Mouse (Mus musculus): ENCODE measurements around the gene Dcdc2a.

Gene Dcdc2a

DNA sequence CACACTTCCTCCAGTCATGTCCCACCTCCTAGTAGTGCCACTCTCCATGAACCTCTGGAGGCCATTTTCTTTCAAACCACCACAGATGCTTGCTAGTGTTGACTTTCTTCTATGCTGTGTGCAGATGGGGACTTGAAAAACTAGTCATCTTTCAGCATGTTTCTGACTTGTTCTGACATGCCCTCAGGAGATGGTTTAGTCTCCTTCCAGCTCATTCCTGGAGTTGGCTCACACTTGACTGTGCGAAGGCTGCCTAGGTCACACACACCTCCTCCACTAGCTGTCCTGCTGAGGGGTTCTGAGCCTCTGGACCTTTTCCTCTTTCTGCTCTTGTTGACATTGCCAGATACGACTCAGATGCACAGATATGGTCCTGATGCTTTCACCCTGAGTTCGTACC lies 106.8 kb downstream of the Dcdc2a start:
- no peak for DNase-seq (ENCODE audit: inconsistent age in 2 of 2, low spot score in 1 of 2)

DNA sequence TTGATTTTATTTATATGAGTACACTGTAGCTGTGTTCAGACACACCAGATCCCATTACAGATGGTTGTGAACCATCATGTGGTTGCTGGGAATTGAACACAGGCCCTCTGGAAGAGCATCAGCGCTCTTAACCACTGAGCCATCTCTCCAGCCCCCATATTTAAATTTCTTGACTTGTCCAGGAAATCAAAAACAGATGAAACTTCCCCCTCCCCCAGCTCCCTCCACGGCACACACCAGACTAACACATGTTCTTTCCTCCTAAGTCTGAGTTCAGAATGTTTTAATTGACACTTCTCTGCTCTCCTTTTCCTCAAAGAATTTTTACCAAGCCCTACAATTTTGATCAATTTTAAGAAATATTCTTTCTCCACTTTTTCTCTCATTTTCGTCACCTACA lies 113.1 kb downstream of the Dcdc2a start:
- DNase-seq (ENCODE audit: inconsistent age in 2 of 2, low spot score in 1 of 2): no peak

DNA sequence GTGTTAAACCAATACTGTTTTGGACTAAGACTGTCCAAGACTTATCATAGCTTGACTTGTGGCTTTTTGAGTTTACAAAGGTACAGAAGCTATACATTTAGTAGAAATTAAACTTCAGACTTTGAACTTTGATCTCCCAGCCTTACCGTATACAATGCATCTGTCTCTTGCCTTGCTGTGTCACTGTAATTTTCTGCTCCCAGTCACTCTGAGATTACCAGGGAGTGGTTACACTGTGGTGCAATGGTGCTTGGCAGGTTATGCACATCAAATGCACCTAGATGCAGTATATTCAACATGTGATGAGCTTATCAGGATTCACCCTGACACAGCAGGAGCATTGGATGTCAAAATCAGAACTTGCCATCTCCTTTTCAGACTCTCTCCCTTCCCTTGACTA lies 122.0 kb downstream of the Dcdc2a start:
- DNase-seq (ENCODE audit: inconsistent age in 2 of 2, low spot score in 1 of 2): no peak

DNA sequence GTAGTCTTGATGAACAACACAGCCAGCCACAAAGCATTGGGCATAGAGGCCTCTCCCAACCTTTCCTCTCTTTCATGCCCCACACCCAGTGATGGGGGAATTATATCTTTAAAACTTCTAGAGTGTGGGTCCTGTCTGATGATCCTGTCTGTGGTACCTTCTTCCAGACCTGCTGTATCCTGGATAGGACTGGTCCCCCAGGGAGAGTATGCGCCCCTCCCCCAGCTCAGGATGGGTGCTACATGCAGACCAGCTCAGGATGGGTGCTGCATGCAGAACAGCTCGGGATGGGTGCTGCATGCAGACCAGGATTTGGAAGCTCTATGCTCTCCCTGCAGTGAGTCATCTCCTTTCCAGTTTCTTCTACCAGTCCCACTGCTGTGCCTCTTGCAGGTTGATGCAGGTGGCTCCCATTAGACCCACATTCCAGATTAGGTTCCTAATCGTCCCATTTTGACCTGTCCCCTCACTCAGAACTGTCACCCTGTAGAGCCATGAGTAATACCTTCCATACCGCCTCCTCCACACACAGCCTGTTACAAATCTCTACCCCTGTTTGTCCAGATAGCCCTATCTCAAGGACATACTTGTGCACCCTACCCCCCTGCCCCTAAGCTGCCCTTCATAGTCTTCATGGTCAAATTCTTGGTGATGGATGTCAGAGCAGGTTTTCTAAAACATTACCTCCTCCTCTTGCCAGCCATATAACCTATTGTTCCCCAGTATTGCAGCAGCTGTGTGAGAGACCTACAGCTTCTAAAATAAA lies 122.6 kb downstream of the Dcdc2a start:
- no peak for DNase-seq (ENCODE audit: inconsistent age in 2 of 2, low spot score in 1 of 2)

DNA sequence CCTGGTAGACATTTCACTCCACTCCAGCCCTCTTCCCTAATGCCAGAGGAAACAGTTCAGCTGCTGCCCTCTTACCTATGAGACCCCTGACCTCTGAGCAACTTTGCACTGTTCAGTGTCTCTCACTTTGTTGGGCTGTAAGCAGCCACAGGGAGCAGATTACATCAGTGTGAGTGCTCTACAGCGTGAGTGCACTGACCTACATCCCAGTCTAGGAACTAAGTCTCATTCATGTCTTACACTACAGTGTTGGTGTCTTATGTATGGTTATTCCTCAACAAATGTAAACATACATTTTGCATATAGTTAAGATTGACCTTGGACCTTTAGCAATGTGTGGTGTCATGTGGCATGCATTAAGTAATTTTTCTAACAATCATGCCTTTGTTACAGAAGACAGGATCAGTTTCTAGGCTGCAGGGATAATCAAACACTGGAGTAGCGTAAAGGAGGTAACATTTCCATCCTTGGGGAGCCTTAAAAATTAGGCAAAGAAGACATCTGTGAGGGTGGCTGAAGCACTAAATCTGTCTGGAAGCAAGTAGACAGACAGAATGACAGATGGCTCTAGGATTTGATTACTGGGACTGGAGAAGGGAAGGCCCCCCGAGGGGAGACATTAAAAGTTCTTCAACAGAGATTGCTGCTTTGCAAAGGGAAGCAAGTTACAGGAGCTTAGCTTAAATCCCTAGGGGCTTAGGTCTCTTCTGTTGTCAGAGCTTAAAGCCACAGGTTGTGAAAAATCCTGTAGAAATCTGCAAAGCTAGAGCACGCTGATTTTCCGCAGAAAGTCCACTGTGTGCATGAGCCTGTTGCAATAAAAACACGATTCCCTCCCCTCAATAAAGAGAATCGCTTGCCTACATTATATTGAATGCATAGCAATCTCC lies 130.9 kb downstream of the Dcdc2a start:
- DNase-seq (ENCODE audit: inconsistent age in 2 of 2, low spot score in 1 of 2): no peak

DNA sequence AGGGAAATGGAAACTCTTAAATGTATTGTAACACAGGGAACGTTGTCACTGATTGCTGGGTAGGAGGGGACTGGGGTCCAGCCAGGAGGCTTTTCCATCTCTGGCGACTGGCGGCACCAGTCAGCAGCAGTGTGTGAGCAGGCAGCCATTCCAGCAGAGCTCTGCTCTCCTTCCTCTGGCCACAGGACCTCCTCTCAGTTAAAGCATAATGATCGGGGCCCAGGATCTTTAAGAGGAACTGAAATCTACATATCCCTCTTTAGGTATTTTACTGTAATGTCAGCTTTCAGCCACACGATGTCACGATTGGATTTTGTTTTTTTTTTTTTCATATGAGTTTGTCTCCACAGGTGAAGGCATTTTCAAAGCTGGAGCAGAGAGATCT lies 131.5 kb downstream of the Dcdc2a start:
- peak in 1 of 2 experiments; percentile 24 for DNase-seq (ENCODE audit: inconsistent age in 2 of 2, low spot score in 1 of 2)

DNA sequence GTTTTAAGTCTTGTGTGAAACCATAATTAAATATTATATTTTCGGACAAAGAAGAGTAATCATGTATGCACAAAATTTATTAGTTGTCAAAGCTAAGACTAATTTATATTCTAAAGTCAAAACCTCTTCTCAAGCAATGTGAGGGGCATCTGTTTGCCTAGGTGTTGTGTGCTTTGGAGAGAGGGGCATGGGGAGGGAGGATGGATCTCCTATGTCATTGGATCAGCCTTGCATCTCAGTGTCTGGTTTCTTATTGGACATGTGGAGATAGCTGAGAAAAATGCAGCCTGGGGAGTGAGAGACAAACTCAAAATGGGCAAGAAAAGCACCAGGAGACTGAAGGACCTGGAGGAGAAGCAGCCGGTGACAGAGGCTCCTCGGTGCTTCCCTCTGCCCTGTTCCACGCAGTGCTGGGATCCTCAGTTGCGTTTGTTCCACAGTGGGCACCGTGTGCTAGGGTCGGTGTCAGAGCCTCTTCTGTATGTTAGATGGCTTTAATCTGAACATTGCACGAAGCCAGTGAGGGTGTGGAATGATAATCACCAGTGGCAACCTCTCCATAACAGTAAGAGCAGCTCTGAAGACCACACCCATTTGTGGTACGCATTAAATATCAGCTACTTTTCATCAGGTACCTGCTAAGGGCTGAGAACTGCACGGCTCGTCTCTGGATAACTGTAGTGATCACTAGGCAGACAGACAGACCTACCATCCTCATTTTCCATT lies 133.8 kb downstream of the Dcdc2a start:
- DNase-seq (ENCODE audit: inconsistent age in 2 of 2, low spot score in 1 of 2): no peak

DNA sequence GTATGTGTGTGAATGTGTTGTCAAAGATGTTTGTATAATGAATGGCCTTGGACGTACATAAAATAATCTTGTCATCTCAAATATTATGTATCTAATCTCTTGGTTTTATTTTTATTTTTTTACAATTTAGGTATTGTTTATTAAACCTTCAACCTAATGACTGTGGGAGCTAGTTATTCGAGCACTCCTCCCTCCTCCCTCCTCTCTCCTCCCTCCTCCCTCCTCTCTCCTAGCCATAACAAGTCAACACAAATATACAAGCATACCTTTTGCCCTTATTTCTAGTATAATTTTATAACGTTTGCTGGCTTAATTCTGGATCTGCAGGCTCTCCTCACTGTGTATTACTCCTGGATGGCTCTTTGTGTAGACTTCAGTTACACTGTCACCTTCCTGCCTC lies 134.4 kb downstream of the Dcdc2a start:
- DNase-seq (ENCODE audit: inconsistent age in 2 of 2, low spot score in 1 of 2): no peak

DNA sequence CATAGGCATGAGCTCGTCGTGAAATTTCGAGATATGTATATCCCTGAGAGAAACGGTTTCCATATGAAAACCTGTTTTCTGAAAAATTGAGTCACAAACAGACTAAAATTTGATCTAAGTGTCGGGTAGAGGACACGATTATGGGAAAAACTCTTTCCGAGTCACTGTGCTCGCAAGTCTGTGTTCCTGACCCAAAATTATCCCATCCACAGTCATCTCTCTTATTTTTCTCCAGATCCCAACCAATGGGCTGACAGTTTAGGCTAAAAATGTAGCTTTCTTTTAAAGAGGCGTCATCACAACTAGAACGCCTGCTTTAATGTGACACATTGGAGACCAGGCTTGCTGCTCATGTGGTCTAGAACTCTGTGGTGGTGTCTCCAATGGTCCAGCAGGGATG lies 139.9 kb downstream of the Dcdc2a start:
- no peak for DNase-seq (ENCODE audit: inconsistent age in 2 of 2, low spot score in 1 of 2)

DNA sequence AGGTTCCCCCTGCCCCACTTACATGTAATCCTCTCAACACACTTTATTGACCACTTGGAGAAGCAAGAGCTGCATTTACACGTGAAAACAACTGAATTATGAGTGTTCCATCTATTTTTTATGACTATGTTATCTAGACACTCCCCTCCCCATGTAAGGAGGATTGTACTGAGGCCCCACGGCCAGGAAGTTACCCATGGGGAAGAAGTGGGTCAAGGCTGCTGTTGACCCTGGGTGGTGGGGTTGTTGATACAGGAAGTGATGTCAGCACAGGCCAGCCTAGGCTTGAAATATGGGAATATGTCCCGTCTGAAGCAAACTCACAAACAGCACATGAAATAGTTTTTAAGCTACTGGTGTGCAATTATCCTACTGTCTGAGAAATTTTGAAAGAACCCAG lies 144.1 kb downstream of the Dcdc2a start:
- DNase-seq (ENCODE audit: inconsistent age in 2 of 2, low spot score in 1 of 2): no peak

DNA sequence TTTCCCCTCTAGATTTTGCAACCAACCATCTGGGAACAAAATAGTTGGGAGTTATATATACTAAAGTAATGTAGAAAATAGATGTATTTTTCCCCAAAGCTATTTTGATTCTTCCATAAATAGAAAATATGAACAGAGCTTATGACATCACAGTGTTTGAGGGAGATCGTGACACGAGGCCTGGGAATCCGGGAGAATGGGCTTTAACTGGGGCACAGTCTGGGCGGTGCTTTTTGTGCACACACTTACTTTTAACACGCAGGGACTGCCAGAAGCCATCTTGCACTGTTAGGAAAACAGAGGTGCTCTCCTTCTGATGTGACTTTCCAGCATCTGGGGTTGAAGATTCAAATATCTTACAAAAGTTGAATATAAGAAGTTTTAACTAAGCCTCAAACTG lies 151.1 kb downstream of the Dcdc2a start:
- no peak for DNase-seq (ENCODE audit: inconsistent age in 2 of 2, low spot score in 1 of 2)

DNA sequence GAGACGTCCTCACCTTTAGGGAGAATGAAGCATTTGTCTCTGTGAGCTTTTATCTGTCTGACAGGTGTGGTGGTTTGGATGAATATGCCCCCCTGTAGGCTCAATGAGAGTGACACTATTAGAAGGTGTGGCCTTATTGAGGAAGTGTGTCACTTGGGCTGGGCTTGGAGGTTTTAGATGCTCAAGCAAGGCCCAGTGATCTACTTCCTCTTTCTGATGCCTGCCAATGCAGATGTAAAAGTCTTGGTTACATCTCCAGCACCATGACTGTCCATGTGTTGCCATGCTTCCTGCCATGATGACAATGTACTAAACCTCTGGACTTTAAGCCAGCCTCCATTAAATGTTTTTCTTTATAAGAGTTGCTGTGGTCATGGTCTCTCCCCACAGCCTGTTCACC lies 162.6 kb downstream of the Dcdc2a start:
- no peak for DNase-seq (ENCODE audit: inconsistent age in 2 of 2, low spot score in 1 of 2)

DNA sequence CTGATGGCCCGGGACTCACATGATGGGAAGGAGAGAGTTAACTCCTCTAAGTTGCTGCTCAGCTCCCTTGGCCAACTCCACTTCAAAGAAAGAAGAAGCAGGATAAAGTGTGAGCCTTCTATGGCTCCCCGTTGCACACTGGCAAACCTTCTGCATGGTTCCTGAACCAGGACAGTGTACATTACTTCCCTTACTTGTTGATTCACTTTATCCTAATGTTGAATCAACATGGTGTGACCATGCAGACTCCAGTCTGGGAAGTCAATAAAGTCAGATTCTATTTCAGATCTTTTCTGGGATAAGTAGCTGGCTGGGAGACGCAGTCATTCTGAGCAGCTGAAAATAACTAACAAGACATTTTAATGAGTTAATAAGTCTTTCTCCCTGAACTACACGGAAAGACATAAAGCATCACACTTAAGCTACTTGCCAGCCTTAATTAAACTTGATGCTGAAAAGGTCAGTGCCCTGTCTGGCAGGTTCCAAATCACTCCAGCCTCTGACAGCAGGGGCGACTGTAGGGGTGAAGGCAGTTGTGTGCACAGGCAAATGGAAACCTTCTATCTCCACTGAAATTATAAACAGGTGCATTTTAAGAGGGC lies 164.5 kb downstream of the Dcdc2a start:
- DNase-seq (ENCODE audit: inconsistent age in 2 of 2, low spot score in 1 of 2): no peak

DNA sequence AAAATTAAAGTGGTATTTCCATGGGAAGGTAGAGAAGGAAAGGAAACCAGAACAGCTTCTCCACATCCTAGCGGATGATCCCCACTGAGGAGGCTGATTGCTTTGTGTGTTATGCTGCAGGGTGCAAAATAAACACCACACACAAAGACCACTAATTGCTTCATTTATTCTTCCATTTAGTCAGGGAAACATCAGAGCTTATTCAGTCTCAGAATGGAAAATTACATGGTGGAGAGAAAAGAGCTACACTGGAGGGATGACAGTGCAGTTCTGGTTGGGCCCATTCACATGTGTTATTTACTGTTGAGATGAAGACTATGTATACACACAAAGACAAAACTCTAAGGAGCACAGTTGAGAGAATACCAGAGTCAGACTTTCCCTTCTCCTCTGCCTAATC lies 196.1 kb downstream of the Dcdc2a start:
- no peak for DNase-seq (ENCODE audit: inconsistent age in 2 of 2, low spot score in 1 of 2)

DNA sequence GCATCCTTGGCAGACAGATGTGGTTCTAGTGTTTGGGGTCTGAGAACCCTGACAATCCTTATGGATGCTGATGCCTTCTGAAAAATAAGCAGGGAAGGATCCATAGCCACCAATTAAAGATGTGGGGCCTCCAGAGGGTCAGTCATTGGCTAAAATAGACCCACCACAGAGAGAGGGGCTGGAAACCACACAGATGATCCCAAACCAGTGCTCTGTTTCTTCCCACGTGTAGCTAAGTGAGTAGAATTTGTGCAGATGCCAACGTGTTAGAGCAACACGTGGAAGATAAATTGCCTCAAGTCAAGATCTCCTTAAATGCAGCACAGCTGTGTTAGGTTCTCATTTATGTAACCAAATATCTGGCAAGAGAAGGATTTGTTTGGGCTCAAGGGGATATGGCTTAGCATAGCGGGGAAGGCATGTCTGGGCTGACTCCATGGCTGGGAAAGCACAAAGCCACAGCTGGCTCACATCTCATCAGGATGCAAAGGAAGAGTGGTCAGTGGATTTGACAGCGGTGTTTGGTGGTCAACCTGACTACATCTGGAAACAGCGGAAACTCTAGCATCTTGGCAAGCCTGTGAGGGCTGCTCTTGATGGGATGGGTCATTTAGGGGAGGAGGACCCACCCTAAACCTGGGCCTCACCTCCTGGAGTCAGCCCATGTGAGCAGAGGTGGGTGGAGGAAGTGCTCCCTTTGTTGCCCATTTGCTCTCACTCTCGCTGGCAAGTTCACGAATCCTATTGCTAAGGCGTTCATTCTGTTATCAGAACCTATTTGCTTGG lies 198.9 kb downstream of the Dcdc2a start:
- no peak for DNase-seq (ENCODE audit: inconsistent age in 2 of 2, low spot score in 1 of 2)

DNA sequence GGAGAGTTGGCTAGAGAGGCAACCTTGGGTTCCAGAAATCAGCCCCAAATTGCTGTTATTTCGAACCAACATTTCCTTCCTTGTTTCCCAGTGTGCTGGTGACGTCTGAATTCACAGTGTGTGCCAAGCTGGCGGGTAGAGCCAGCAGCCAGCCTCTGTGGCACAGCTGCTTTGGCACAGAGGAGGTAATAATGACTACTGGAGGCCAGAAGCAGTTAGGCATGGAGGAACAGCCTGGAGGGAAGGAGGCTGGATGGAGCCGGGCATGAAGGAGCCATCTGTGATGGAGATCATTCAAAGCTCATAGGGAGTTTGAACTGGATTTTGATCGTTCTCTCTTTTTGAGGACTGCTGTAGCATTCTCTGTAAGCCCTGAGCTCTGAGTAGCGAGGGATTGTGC lies 201.8 kb downstream of the Dcdc2a start:
- DNase-seq (ENCODE audit: inconsistent age in 2 of 2, low spot score in 1 of 2): no peak
